Mouse (Mus musculus) G1E (cell line): ENCODE measurements around the gene Thap4. TPM values are rescaled to one million over a fixed set of nuclear protein-coding genes. Genes with fewer than 3 reads are reported as not detected.

ENCODE experiments used
- ATAC-seq: 2 replicates; pipeline ENCODE4 v1.8.0; 2016; ENCODE audit warnings: mild to moderate bottlenecking; ENCODE audit not compliant: insufficient number of reproducible peaks, poor library complexity, low FRiP score, severe bottlenecking; ENCODE audit errors: extremely low read depth
- DNase-seq: peaks from one replicate; pipeline ENCODE4 v3.0.0; 2012; ENCODE audit warnings: low spot score
- H3K27me3 ChIP-seq: 2 replicates; pipeline ENCODE4 v1.6.1; 2012; ENCODE audit warnings: mild to moderate bottlenecking, low read length, inconsistent platforms; ENCODE audit not compliant: insufficient read depth
- H3K36me3 ChIP-seq: replicated peaks from 2 replicates; pipeline ENCODE3; 2012; ENCODE audit warnings: mild to moderate bottlenecking, inconsistent platforms
- H3K4me1 ChIP-seq: 2 replicates; pipeline ENCODE4 v1.6.1; 2012; ENCODE audit warnings: low read depth, low read length, inconsistent platforms, mixed read lengths; ENCODE audit not compliant: insufficient read depth
- H3K4me3 ChIP-seq: 2 replicates; pipeline ENCODE4 v1.5.1; 2012; ENCODE audit warnings: low read depth, mild to moderate bottlenecking, inconsistent platforms, low read length, moderate library complexity, mixed read lengths
- H3K9me3 ChIP-seq: replicated peaks from 2 replicates; pipeline ENCODE4 v1.6.1; 2012; ENCODE audit warnings: inconsistent platforms
- CTCF ChIP-seq: IDR thresholded peaks from 2 replicates; pipeline ENCODE4 v1.5.1; 2012; ENCODE audit warnings: low read depth, low read length, inconsistent platforms, mixed read lengths
- GATA1 ChIP-seq: IDR thresholded peaks from 2 replicates; pipeline ENCODE4 v1.6.1; 2012; ENCODE audit warnings: borderline replicate concordance, low read length, inconsistent platforms, mixed read lengths
- GATA2 ChIP-seq: IDR thresholded peaks from 2 replicates; pipeline ENCODE4 v1.6.1; 2012; ENCODE audit warnings: low read depth, low read length, inconsistent platforms, borderline replicate concordance
- POLR2AphosphoS5 ChIP-seq: IDR thresholded peaks from 2 replicates; pipeline ENCODE4 v1.6.1; 2012; ENCODE audit warnings: low read depth, low read length, inconsistent platforms; ENCODE audit not compliant: insufficient replicate concordance
- TAL1 ChIP-seq: conservative IDR thresholded peaks from 2 replicates; pipeline ENCODE4 v1.6.1; 2012; ENCODE audit warnings: low read depth, low read length, inconsistent platforms, mixed read lengths
- polyA plus RNA-seq: library from polyadenylated mRNA; stranded (reverse); fragments of >175 nt; gene quantifications from 2 replicates; pipeline ENCODE4 v1.2.3, GENCODE M21; 2012
- total RNA-seq, 2 experiments: library from RNA; stranded (forward) in 1 of 2; stranded (reverse) in 1 of 2; fragments of 200-1000 nt in 1 of 2; fragments of >200 nt in 1 of 2; fragmentation: Nextera tagmentation in 1 of 2; gene quantifications; 2 replicates each; pipeline ENCODE4 v1.2.3; 2014 to 2017

Gene Thap4
- total and polyA plus RNA-seq, 3 experiments, result 27.9 to 71.1 (median 39.4) TPM

DNA sequence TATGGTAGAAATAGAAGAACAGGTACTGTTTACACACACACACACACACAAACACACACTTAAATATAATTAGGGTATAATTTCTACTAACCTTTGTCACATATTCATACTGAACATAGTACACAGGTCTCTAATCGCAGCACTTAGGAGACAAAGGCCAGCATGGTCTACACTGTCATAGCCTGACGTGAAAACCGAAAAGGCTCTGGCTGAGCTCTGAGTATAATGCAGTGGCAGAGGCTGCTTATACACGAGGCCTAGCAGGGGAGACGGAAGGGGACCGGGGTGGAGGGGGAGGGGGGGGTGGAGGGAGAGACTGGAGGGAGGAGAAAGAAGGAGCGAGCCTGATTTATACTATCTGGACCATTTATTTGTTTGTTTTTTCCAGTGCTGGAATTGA is 33.1 kb downstream of the Thap4 start:
- no peak for TF ChIP-seq GATA1
- TF ChIP-seq POLR2AphosphoS5, result no peak
- no peak for TF ChIP-seq CTCF
- no peak for TF ChIP-seq TAL1
- ATAC-seq, result no peak
- Histone ChIP-seq H3K36me3 (peaks cover 76% of the 10 kb centered on the region), H3K9me3 (no peaks in the 10 kb centered on the region), H3K4me1 (0 out of 2 replicates have a peak, but pooled peaks cover 3% of the 10 kb centered on the region), H3K27me3 (no peaks in the 10 kb centered on the region), H3K4me3 (no peak overlapping the region)
- no peak for DNase-seq

DNA sequence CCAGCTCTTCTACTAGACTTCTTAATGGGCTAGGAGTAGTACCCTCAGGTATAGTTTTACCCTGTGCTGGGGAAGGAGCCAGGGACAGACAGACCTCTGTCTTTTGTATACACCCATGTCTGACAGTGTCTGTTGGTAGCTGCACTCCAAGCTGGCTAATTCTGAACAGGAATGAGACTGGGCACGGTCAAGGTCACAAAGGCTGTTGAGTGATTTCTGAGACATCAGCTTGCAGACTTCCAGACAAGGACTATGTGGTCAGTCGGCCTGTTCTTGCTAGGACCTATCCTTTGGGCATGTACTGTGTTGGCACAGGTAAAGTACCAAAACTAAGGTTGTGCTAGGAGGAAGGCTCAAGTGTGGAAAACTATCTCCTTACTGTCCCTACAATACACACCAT is 38.5 kb downstream of the Thap4 start:
- H3K36me3 ChIP-seq, result peaks cover 85% of the 10 kb centered on the region
- H3K27me3 ChIP-seq, result no peaks in the 10 kb centered on the region
- H3K4me1 ChIP-seq, result no peaks in the 10 kb centered on the region
- ATAC-seq (no peak), DNase-seq (no peak)
- H3K9me3 ChIP-seq, result no peaks in the 10 kb centered on the region
- TF ChIP-seq CTCF (no peak), TAL1 (no peak), GATA2 (no peak), POLR2AphosphoS5 (no peak), GATA1 (no peak)
- no peak overlapping the region for H3K4me3 ChIP-seq

DNA sequence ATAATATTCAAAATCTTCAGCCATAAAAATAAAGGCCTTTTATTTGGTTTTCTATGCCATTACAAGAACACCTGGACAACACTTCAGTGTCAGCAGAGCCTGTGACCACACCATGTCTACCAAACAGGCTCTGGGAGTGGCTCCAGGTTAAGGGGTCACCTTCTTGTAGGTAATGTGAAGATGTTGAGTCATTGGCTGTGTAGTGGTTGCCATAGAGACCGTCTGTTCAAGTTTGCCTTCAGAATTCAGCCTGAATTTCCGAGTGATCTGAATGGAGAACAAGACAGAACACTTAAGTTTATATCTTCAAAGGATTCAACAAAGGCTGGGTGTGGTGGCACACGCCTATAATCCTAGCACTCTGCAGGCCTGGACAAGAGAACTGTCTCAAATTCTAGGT is 49.3 kb downstream of the Thap4 start:
- no peaks in the 10 kb centered on the region for H3K9me3 ChIP-seq
- no peak for TF ChIP-seq POLR2AphosphoS5
- no peak for TF ChIP-seq GATA1
- TF ChIP-seq TAL1, result no peak
- TF ChIP-seq CTCF, result no peak
- no peak for TF ChIP-seq GATA2

DNA sequence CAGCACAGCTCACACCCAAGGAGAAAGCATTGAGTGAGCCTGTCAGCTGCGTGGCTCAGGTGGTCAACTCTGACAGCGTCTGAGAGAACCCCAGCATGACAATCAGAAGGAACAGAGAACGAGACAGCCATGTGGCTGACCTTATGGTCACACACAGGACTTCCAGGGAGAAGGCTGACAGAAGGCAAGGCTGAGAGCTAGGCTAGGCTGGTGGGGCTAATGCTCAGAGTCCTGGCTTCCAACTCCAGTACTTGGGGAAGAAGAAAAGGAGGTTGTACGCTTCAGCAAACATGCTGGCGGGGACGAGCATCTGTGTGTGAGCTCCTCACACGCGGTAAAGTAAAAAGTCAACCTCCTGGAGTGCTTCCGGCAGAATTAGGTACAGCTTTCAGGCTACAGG is 50.3 kb downstream of the Thap4 start:
- no peak for ATAC-seq
- H3K9me3 ChIP-seq, result no peaks in the 10 kb centered on the region

More for the DNA sequence above, 49.3 kb downstream of the Thap4 start:
- Histone ChIP-seq H3K27me3 (no peaks in the 10 kb centered on the region), H3K36me3 (peaks cover 49% of the 10 kb centered on the region), H3K4me3 (no peak overlapping the region), H3K4me1 (no peaks in the 10 kb centered on the region; the same call in 1 of the 2 replicates)
- no peak for DNase-seq
- no peak for ATAC-seq

DNA sequence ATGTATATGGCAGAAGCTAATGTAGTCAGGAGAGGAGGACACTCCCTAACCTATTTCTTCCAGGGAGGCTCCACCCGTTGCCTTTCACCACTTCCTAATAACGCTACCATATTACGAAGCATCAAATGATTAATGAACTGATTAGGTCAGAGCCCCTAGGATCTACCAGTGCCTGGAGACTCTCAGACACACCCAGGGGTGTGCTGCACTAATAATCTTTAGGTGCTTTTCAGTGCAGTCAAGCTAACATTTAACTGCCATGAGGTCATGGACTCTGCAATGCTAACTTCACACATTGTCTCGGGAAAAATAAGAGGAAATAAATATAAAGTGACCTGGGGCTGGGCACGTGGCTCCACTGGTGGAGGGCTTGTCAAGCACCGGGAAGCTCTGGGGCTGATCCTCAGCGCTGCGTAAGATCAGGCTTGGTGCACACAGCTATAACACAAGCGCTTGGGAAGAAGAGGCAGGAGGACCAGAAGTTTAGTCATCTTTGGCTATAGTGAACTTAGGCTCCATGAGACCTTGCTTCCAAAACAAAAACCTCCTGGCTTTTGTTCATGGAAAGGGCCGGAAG is 51.1 kb downstream of the Thap4 start:
- TF ChIP-seq POLR2AphosphoS5 (no peak), CTCF (no peak), TAL1 (no peak), GATA1 (no peak), GATA2 (no peak)
- DNase-seq, result no peak

More for the DNA sequence above, 50.3 kb downstream of the Thap4 start:
- H3K4me3 ChIP-seq, result no peak overlapping the region
- H3K27me3 ChIP-seq, result no peaks in the 10 kb centered on the region
- H3K36me3 ChIP-seq, result peaks cover 47% of the 10 kb centered on the region
- H3K4me1 ChIP-seq, result no peaks in the 10 kb centered on the region; the same call in 1 of the 2 replicates
- TF ChIP-seq GATA1 (no peak), GATA2 (no peak), CTCF (no peak), TAL1 (no peak), POLR2AphosphoS5 (no peak)
- DNase-seq, result no peak

DNA sequence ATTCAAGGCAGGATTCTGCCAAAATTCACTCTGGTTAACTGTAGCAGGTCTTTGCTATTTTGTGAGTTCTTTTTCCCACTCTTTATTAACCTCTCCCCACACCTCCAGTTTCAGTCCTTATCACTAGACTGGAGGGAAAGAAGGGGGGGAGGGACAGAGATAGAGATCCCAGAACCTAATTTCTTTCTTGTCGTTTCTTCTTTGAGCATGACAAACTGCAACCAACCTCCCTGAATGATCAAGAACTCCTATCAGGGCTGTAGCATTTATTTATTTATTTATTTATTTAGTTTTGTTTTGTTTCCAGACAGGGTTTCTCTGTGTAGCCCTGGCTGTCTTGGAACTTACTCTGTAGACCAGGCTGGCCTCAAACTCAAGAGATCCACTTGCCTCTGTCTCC is 52.6 kb downstream of the Thap4 start:
- Histone ChIP-seq H3K27me3 (0 out of 2 replicates have a peak, but pooled peaks cover under 1% of the 10 kb centered on the region), H3K9me3 (no peaks in the 10 kb centered on the region), H3K4me1 (no peaks in the 10 kb centered on the region; the same call in 1 of the 2 replicates), H3K4me3 (no peak overlapping the region), H3K36me3 (peaks cover 43% of the 10 kb centered on the region)
- TF ChIP-seq CTCF, result no peak
- TF ChIP-seq TAL1, result no peak
- no peak for TF ChIP-seq POLR2AphosphoS5
- no peak for TF ChIP-seq GATA2
- no peak for TF ChIP-seq GATA1
- ATAC-seq (no peak), DNase-seq (no peak)

More for the DNA sequence above, 51.1 kb downstream of the Thap4 start:
- no peak for ATAC-seq
- no peaks in the 10 kb centered on the region for H3K27me3 ChIP-seq
- no peaks in the 10 kb centered on the region for H3K9me3 ChIP-seq
- H3K4me1 ChIP-seq, result no peaks in the 10 kb centered on the region; the same call in 1 of the 2 replicates
- H3K4me3 ChIP-seq, result no peak overlapping the region
- H3K36me3 ChIP-seq, result peaks cover 45% of the 10 kb centered on the region
